Mouse (Mus musculus) intestine, embryonic 16.5 days (tissue): ENCODE measurements around the gene Ccz1. TPM values are rescaled to one million over a fixed set of nuclear protein-coding genes. Genes with fewer than 3 reads are reported as not detected.

Experiments used
- ATAC-seq: fragments of 200-750 bp; cut with Nextera tagmentation; 2 replicates; pipeline ENCODE4 v1.8.0; 2017; ENCODE audit warnings: moderate TSS enrichment, moderate library complexity
- H3K27ac ChIP-seq: fragments of 300-500 bp; sonication (generic); 2 replicates; pipeline ENCODE4 v1.5.1; 2014; ENCODE audit warnings: mild to moderate bottlenecking, low read length
- H3K27me3 ChIP-seq: fragments of 300-500 bp; sonication (generic); replicated peaks from 2 replicates; pipeline ENCODE4 v1.6.1; 2014; ENCODE audit warnings: low read length, control low read depth, mixed read lengths; ENCODE audit not compliant: control insufficient read depth, insufficient read depth
- H3K36me3 ChIP-seq: fragments of 300-500 bp; sonication (generic); 2 replicates; pipeline ENCODE4 v1.6.1; 2014; ENCODE audit warnings: low read length, control low read depth; ENCODE audit not compliant: control insufficient read depth, insufficient read depth
- H3K4me1 ChIP-seq: fragments of 300-500 bp; sonication (generic); 2 replicates; pipeline ENCODE4 v1.6.1; 2014; ENCODE audit warnings: low read length, control low read depth, mixed read lengths; ENCODE audit not compliant: control insufficient read depth, insufficient read depth
- H3K4me2 ChIP-seq: fragments of 300-500 bp; sonication (generic); 2 replicates; pipeline ENCODE4 v1.6.1; 2014; ENCODE audit warnings: low read depth, low read length, control low read depth
- H3K4me3 ChIP-seq: fragments of 300-500 bp; sonication (generic); 2 replicates; pipeline ENCODE4 v1.5.1; 2014; ENCODE audit warnings: mild to moderate bottlenecking, low read length
- H3K9ac ChIP-seq: fragments of 300-500 bp; sonication (generic); 2 replicates; pipeline ENCODE4 v1.6.1; 2014; ENCODE audit warnings: low read depth, low read length
- H3K9me3 ChIP-seq: fragments of 300-500 bp; sonication (generic); 2 replicates; pipeline ENCODE4 v1.6.1; 2016; ENCODE audit warnings: low read length, control low read depth; ENCODE audit not compliant: control insufficient read depth
- WGBS: fragments of 180-500 bp; shearing (Covaris S2); extraction: QIAGEN DNeasy Blood & Tissue Kit; methylation state at CpG from one replicate; pipeline ENCODE4 v1.1.7; 2014; 5-methylcytosine and 5-hydroxymethylcytosine counted together
- polyA plus RNA-seq: library from polyadenylated mRNA; unstranded; fragments of >200 nt; fragmentation: Nextera tagmentation; extraction: Ambion mirVana; gene quantifications from 2 replicates; pipeline ENCODE4 v1.2.1, GENCODE M21; 2015

Gene Ccz1
- polyA plus RNA-seq, 1 experiment from 2014 or later: 74.2 TPM

DNA sequence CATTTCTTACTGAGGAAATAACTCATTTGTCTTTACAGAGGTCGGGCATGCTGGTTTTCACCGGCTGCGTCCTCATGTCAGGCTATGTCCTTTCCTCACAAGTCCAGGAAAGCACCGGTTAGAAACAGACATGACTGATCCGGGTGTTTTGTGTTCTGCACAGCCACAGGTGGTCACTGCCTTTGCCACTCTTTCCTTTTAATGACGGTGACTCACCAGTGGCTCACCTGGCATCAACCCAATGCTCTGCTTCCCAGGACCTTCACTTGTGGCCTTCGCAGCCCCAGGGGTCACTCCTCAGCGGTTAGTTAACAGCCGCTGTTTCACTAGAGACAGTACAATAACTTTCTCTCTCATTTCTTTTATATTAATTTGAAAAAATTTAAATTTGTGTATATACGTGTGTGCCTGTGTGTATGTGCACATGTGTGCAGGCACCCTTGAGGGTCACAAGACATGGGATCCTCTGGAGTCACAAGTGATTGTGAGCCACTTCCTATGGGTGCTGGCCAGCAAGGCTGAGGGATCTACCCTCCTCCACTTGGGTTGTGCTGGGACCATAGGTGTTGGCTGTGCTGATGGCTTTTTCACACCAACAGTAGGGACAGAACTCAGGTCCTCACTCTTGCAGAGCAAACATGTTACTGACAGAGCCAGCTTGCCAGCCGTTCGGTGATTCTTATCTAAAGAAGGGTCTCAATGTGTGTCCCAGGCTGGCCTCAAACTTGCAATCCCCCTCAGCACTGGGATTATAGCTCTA, 48.9 kb downstream of the Ccz1 start:
- Histone ChIP-seq H3K9ac (no peak overlapping the region), H3K27me3 (no peaks in the 10 kb centered on the region), H3K4me1 (no peaks in the 10 kb centered on the region), H3K36me3 (no peaks in the 10 kb centered on the region), H3K4me2 (no peak overlapping the region), H3K27ac (no peak overlapping the region), H3K4me3 (no peak overlapping the region), H3K9me3 (no peaks in the 10 kb centered on the region)
- WGBS: 80% methylated on average over 12 of the region's 12 CpGs
- ATAC-seq: no peak

DNA sequence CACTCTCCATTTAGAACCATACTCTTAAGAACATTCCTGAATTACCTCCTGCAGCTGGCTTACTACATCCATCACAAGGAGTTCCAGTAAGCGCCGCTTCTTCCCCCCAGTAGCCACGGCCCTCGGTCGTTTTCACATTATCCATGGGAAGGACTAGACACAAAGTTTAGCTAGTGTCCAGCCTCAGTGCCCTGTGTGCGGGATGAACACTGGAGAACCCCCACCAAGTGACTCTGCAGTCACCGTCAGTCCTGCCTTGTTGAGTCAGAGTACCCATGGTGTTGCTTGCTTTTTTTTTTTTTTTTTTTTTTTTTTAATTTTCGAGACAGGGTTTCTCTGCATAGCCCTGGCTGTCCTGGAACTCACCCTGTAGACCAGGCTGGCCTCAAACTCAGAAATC, 53.5 kb downstream of the Ccz1 start:
- Histone ChIP-seq H3K36me3 (no peaks in the 10 kb centered on the region), H3K27me3 (no peaks in the 10 kb centered on the region), H3K9me3 (no peaks in the 10 kb centered on the region), H3K27ac (no peak overlapping the region), H3K4me1 (no peaks in the 10 kb centered on the region), H3K4me2 (no peak overlapping the region), H3K9ac (no peak overlapping the region), H3K4me3 (no peak overlapping the region)
- no peak for ATAC-seq
- WGBS: 84% methylated on average over 8 of the region's 8 CpGs

DNA sequence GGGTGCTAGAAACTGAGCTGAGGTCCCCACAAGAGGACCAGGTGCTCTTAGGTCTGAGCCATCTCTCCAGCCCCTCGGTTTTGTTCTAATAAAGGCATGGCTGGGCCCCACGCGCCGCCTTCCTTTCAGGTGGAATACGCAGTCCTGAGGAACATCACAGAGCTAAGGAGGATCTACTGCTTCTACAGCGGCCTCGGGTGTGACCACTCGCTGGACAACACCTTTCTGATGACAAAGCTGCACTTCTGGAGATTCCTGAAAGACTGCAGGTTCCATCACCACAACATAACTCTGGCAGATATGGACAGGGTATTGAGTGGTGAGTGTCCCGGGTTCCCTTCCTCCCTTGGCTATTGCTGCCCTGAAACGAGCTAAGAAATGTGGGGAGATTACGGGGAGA, 55.1 kb downstream of the Ccz1 start:
- no peaks in the 10 kb centered on the region for H3K4me1 ChIP-seq
- no peak overlapping the region for H3K9ac ChIP-seq
- ATAC-seq: no peak
- H3K27me3 ChIP-seq: no peaks in the 10 kb centered on the region
- no peak overlapping the region for H3K4me3 ChIP-seq
- H3K4me2 ChIP-seq: no peak overlapping the region
- H3K27ac ChIP-seq: no peak overlapping the region
- H3K36me3 ChIP-seq: no peaks in the 10 kb centered on the region
- no peaks in the 10 kb centered on the region for H3K9me3 ChIP-seq
- WGBS: 93% methylated on average over 11 of the region's 11 CpGs

DNA sequence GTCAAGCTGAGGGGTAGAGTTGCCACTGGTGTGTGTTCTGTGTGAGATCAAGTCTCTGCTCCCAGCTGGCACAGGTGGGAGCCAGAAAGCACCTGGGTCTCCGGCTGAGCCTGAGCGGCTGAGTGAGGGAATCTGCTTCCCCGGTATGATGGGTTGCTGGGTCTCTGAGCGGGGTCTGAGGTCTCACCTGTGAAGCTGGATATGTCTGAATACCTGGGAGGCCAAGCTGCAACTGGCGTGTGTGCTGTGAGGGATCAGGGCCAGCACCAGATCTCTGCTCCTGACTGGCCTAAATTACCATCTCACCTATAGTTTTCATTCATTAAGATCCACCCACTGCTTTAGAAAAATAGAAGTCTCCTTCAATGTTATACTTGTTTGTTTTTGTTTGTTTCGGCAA, 57.6 kb downstream of the Ccz1 start:
- WGBS: 92% methylated on average over 6 of the region's 6 CpGs
- no peaks in the 10 kb centered on the region for H3K9me3 ChIP-seq

DNA sequence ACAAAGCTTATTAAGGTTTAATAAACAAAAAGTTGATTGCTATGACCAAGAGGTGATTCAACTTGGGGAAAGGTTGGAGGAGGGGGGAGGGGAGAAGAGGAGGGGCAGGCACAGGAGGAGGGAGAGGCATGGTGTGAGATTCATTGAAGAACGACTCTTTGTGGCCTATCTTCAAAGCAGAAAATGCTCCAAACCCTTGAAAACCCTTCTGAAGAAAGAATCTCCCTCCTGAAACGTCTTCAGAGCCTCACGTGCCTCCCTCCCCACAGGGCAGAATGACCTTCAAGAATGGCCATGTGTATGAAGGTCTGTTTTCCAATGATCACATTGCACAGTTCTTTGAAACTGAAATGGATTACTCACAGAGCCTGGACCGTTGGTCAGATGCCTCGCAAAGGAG, 64.7 kb downstream of the Ccz1 start:
- H3K4me2 ChIP-seq: no peak overlapping the region
- WGBS: 48% methylated on average over 5 of the region's 5 CpGs
- no peak for ATAC-seq
- no peak overlapping the region for H3K4me3 ChIP-seq
- H3K9me3 ChIP-seq: no peaks in the 10 kb centered on the region
- H3K9ac ChIP-seq: no peak overlapping the region
- H3K36me3 ChIP-seq: no peaks in the 10 kb centered on the region
- no peaks in the 10 kb centered on the region for H3K27me3 ChIP-seq
- no peak overlapping the region for H3K27ac ChIP-seq
- H3K4me1 ChIP-seq: no peaks in the 10 kb centered on the region

More for the DNA sequence above, 57.6 kb downstream of the Ccz1 start:
- Histone ChIP-seq H3K9ac (no peak overlapping the region), H3K27me3 (no peaks in the 10 kb centered on the region), H3K4me2 (no peak overlapping the region), H3K27ac (no peak overlapping the region), H3K36me3 (no peaks in the 10 kb centered on the region), H3K4me3 (no peak overlapping the region), H3K4me1 (no peaks in the 10 kb centered on the region)
- ATAC-seq: no peak

DNA sequence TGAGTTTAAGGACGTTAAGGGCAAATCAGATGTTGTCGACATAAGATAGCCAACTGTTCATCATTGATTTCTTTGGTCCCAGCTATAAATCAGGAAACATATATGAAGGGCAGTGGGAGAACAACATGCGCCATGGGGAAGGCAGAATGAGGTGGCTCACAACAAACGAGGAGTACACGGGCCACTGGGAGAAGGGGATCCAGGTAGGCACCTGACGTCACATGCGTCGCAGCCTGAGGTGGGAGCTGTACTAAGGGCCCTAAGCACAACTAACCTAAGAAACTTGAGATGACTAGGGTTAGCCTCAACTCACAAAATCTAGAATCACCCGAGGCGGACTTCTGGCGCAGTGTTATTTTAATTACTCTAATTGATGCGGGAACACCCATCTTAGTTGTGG, 66.3 kb downstream of the Ccz1 start:
- Histone ChIP-seq H3K4me1 (no peaks in the 10 kb centered on the region), H3K36me3 (no peaks in the 10 kb centered on the region), H3K9ac (no peak overlapping the region), H3K27ac (no peak overlapping the region), H3K4me2 (no peak overlapping the region), H3K4me3 (no peak overlapping the region), H3K27me3 (no peaks in the 10 kb centered on the region), H3K9me3 (no peaks in the 10 kb centered on the region)
- WGBS: 80% methylated on average over 12 of the region's 12 CpGs
- ATAC-seq: no peak

DNA sequence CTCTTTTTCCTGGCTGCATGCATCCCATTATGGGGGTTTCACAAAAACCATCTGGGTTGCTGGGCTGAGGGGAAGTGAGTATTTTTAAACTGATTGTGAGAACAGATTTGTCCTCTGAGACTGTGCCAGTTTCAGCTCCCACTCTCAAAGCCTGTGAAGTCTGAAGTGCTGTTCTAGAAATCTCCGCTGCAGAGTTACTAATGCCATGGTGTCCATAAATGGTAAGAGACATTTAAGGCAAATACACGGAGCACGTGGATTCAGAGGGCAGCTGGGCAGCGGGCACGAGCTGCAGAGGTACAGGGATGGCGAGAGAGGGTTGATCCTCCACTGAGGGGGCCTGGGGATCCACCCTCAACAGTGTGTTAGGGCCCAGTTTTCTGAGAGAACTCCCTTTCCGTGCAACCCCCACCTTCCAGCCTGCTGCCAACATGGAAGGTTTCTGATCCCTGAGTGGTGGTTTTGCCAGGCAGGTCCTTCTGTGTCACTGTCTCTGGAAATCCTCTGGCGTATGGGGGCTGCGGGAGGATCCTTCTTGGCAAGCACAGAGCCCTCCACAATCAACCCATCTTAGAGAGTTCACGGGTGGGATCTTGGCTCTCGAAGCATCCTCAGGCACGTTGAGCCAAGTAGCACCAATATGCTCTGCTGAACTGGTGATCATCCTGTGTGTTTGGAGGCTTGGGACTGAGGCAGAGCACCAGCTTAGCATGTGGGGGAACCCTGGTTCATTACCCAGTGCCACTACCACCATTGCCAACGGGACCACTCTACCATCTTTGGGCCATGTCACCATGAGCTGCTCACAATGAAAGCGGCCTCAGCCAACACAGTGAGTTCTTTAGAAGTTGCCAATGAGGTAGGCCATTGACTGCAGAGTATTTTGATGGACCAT, 71.2 kb downstream of the Ccz1 start:
- 84% methylated on average over 14 of the region's 14 CpGs for WGBS
- H3K9me3 ChIP-seq: no peaks in the 10 kb centered on the region
- no peaks in the 10 kb centered on the region for H3K36me3 ChIP-seq
- no peaks in the 10 kb centered on the region for H3K4me1 ChIP-seq
- no peak overlapping the region for H3K9ac ChIP-seq
- H3K4me3 ChIP-seq: no peak overlapping the region
- no peaks in the 10 kb centered on the region for H3K27me3 ChIP-seq
- no peak overlapping the region for H3K4me2 ChIP-seq
- no peak for ATAC-seq
- no peak overlapping the region for H3K27ac ChIP-seq

DNA sequence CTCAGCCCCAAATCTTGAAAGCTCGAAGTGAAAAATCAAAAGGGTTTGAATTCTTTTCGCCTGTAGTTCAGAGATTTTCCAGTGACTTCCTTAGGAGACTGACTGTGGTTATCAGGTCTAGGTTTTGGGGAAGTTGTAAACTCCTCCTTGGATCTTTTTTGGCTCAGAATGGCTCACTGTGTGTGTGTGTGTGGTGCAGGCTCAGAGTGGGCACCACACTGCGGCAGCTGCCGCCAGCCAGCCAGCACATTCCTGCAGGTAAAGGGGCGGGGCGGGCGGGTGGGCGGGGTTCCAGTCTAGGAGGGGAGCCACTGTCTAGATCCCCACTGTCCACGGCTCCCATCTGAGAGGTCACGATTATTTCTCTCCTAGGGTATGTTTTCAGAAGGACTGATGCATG, 73.1 kb downstream of the Ccz1 start:
- no peak overlapping the region for H3K9ac ChIP-seq
- H3K36me3 ChIP-seq: no peaks in the 10 kb centered on the region
- H3K4me2 ChIP-seq: 0 out of 2 replicates have a peak overlapping the region, but pooled peaks have one; percentile 14
- H3K27ac ChIP-seq: no peak overlapping the region
- H3K27me3 ChIP-seq: no peaks in the 10 kb centered on the region
- 16% methylated on average over 10 of the region's 10 CpGs for WGBS
- ATAC-seq: peak; percentile 46; the same call in 1 of the 2 replicates
- no peak overlapping the region for H3K4me3 ChIP-seq
- no peaks in the 10 kb centered on the region for H3K9me3 ChIP-seq
- no peaks in the 10 kb centered on the region for H3K4me1 ChIP-seq
